Mouse (Mus musculus): ENCODE measurements at regions not wholly inside any gene's neighbourhood (a gene's known extent, or its start where the extent isn't known, plus 50 kb on each side); places are given as distances from the start of the nearest gene placed in this dataset.

DNA sequence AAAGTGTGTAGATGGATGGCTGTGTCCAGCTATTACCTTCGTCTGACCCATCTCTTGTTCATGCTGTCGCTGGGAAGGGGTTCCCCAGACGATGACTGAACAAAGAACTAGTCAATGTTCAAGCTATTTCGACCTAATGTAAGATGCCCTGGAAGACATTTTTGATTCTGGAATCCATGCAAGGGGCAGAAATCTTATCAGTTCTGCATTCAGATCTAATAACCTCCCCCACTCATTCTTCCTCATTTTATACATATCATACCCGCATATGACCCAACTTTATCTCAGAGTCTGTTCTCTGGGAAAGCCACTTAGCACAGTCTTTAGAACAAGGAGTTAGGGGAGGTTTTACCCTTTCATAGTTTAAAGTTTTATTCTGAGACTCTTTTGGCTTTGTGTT, 52.2 kb upstream of the 2310009B15Rik start:
- DNase-seq (ENCODE audit: low spot score in 2 of 2), result no peak

DNA sequence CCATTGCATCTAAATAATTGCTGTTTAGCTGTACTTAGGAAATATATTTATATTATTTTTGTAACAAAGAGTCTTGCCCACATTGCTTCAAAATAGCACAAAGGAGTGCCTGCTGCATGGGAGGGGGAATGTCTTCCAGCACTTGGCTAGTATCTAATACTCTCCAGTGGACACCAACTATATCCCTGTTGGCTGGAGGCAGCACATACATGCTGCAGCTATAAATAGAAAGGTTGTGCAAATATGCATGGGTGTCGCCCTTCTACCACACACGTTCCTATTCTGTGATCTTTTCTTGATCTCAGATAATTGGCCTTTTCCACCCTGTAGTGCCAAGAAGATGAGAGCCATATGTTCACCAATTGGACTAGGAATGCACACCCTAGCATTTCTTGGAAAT, 53.0 kb upstream of the 2310009B15Rik start:
- DNase-seq (ENCODE audit: low spot score in 2 of 2), result no peak

DNA sequence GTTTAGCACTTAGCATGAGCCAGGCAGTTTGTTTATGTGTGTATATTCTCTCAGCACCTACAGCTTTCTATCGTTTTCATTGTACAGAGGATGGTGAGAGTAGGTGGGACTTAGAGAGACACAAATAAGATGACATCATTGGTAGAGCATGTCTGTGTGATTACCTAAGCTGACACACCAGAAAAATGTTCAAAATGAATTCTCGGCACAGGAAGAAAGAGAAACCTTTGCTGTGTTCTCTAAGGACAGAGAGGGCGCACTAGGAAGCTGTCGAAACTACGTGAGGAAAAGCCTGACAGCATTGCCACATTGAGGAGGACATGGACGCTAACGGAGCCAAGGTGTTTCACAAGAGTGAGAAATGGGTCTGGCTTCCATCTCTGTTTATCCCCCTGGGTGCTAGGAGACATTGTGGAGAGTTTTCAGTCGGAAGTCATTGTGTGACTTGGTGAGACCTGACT, 51.0 kb upstream of the Dennd1b start:
- DNase-seq (ENCODE audit: low spot score in 2 of 2), result peak in 1 of 2 experiments; percentile 18

DNA sequence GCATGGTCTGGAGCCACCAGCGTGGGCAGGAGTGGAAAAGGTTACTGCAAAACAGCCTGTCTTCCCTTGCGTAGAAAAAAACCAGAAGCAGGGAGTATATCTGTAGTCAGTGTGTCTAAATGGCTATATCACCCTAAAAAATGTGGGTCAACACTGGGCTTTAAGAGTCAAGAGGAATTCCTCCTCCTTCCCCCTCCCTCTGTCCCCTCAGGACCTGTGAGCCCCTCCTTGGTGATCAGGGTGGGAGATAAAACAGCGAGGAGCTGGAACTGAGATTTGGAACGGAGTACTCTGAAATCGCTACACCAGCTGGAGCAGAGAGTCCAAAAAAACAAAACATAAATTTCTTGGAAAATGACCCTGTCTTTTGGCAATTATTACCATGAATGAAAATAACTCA, 50.3 kb upstream of the Dennd1b start:
- peak in 1 of 2 experiments; percentile 18 for DNase-seq (ENCODE audit: low spot score in 2 of 2)

DNA sequence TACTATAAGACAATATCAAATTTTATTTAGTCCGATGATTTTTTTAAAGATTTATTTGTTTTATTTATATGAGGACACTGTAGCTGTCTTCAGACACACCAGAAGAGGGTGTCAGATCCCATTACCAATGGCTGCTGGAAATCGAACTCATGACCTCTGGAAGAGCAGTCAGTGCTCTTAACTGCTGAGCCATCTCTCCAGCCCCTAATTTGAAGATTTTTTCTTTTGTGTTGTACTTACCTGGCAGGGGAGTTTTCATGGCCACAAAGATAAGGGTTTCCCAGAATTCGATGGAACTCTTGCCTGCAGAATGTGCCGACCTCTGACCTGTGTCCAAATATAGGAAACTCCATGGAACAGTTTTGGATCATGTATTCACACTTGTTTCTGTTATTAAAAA, 49.8 kb upstream of the Dennd1b start:
- DNase-seq (ENCODE audit: low spot score in 2 of 2), result no peak

Data from adrenal gland, adult 18-20 months (tissue).